Mouse (Mus musculus) thymus, postnatal 25 days (tissue): ENCODE measurements around the gene Npc2.

Experiments
- DNase-seq: peaks from one replicate; pipeline ENCODE4 v3.0.0; 2022

Npc2 gene

GRCm38 (mm10) chr12:84726391-84726790 lies 46.6 kb downstream of the Npc2 start:
- DNase-seq: no peak

- DNase-seq: no peak
Observed at GRCm38 (mm10) chr12:84718462-84719244, 54.3 kb downstream of the Npc2 start.

- no peak for DNase-seq
Observed at GRCm38 (mm10) chr12:84714578-84714977, 58.4 kb downstream of the Npc2 start.

GRCm38 (mm10) chr12:84709842-84710439 lies 63.0 kb downstream of the Npc2 start:
- DNase-seq: no peak

- DNase-seq: no peak
Observed at GRCm38 (mm10) chr12:84707804-84708203, 65.1 kb downstream of the Npc2 start.

GRCm38 (mm10) chr12:84706886-84707285 lies 66.1 kb downstream of the Npc2 start:
- no peak for DNase-seq
